Mouse (Mus musculus) small intestine, adult 2 months (tissue): ENCODE results near the gene Zmiz1.

ENCODE experiments used
- CTCF ChIP-seq: fragments of 200-500 bp; IDR thresholded peaks from 2 replicates; pipeline ENCODE4 v1.5.1; 2012; ENCODE audit warnings: low read depth, mild to moderate bottlenecking, control low read depth, inconsistent platforms, low read length, moderate library complexity, mixed read lengths; ENCODE audit not compliant: insufficient replicate concordance, insufficient read length; ENCODE audit errors: extremely low read depth
- POLR2A ChIP-seq: fragments of 200-500 bp; IDR thresholded peaks from 2 replicates; pipeline ENCODE4 v1.6.1; 2012; ENCODE audit warnings: low read depth, mild to moderate bottlenecking, control low read depth, inconsistent platforms, low read length, moderate library complexity

- TF ChIP-seq CTCF = no peak
- no peak for TF ChIP-seq POLR2A
These were observed 120.6 kb downstream of the Zmiz1 start for GRCm38 (mm10) chr14:25579597-25579996.
